Mouse (Mus musculus) liver, embryonic 11.5 days (tissue): Measurements from ENCODE around the gene Gpr37l1. TPM values are rescaled to one million over a fixed set of nuclear protein-coding genes. Genes with fewer than 3 reads are reported as not detected.
A peak's percentile ranks its signal among the peaks of the same experiment; 100 is the strongest.

ENCODE experiments used
- ATAC-seq: fragments of 200-750 bp; cut with Nextera tagmentation; replicated peaks from 2 replicates; pipeline ENCODE4 v1.8.0; 2017; ENCODE audit warnings: moderate number of reproducible peaks, mild to moderate bottlenecking, moderate TSS enrichment, moderate library complexity; ENCODE audit not compliant: low FRiP score
- DNase-seq: peaks from one replicate; pipeline ENCODE4 v3.0.0-alpha.2; 2017; ENCODE audit warnings: low spot score
- H3K27ac ChIP-seq: fragments of 300-500 bp; sonication (generic); 2 replicates; pipeline ENCODE4 v1.5.1; 2014; ENCODE audit warnings: mild to moderate bottlenecking, low read depth, low read length, control low read depth
- H3K27me3 ChIP-seq: fragments of 300-500 bp; sonication (generic); replicated peaks from 2 replicates; pipeline ENCODE4 v1.6.1; 2014; ENCODE audit warnings: low read length, mixed read lengths; ENCODE audit not compliant: control insufficient read depth, insufficient read depth
- H3K36me3 ChIP-seq: fragments of 300-500 bp; sonication (generic); 2 replicates; pipeline ENCODE4 v1.6.1; 2014; ENCODE audit warnings: mild to moderate bottlenecking, low read length, moderate library complexity, mixed read lengths; ENCODE audit not compliant: control insufficient read depth, insufficient read depth
- H3K4me1 ChIP-seq: fragments of 300-500 bp; sonication (generic); replicated peaks from 2 replicates; pipeline ENCODE4 v1.6.1; 2014; ENCODE audit warnings: low read length, mixed read lengths; ENCODE audit not compliant: control insufficient read depth, insufficient read depth
- H3K4me2 ChIP-seq: fragments of 300-500 bp; sonication (generic); 2 replicates; pipeline ENCODE4 v1.6.1; 2014; ENCODE audit warnings: mild to moderate bottlenecking, control low read depth, moderate library complexity
- H3K4me3 ChIP-seq: fragments of 300-500 bp; sonication (generic); 2 replicates; pipeline ENCODE4 v1.5.1; 2014; ENCODE audit warnings: low read depth, low read length, control low read depth
- H3K9ac ChIP-seq: fragments of 300-500 bp; sonication (generic); 2 replicates; pipeline ENCODE4 v1.6.1; 2014; ENCODE audit warnings: low read depth, low read length, control low read depth
- H3K9me3 ChIP-seq: fragments of 300-500 bp; sonication (generic); 2 replicates; pipeline ENCODE4 v1.6.1; 2016; ENCODE audit warnings: low read length, inconsistent platforms, mixed read lengths; ENCODE audit not compliant: control insufficient read depth
- WGBS: fragments of 180-500 bp; shearing (Covaris S2); extraction: QIAGEN DNeasy Blood & Tissue Kit; methylation state at CpG from one replicate; pipeline ENCODE4 v1.1.7; 2014; 5-methylcytosine and 5-hydroxymethylcytosine counted together
- polyA plus RNA-seq: library from polyadenylated mRNA; unstranded; fragments of >200 nt; fragmentation: Nextera tagmentation; extraction: Ambion mirVana; gene quantifications from 2 replicates; pipeline ENCODE4 v1.2.1, GENCODE M21; 2014

Gpr37l1 gene
- polyA plus RNA-seq, 1 experiment from 2014 or later = not detected

DNA sequence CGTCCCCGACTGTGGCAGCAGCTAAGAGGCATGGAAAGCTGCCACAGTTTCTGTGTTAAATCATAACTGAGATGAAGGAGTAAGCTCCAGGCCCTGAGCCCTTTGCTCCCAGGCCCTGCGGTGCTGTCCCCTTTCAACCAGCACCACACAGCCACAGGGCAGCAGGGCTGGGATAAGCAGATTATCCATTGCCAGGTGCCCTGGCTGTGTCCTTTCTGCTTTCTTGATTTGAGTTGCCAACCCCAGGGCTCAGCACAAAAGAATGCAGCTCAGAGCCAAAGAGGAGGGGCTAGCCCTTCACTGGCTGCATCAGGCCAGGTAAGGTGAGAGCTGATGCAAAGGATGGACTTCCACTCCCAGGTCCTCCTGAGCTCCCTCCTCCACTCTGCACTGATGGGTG lies 10.2 kb upstream of the Gpr37l1 start:
- Histone ChIP-seq H3K4me2 (no peak overlapping the region), H3K9me3 (no peaks in the 10 kb centered on the region), H3K27ac (no peak overlapping the region), H3K36me3 (no peaks in the 10 kb centered on the region), H3K4me3 (no peak overlapping the region), H3K4me1 (no peaks in the 10 kb centered on the region), H3K27me3 (no peaks in the 10 kb centered on the region), H3K9ac (no peak overlapping the region)
- DNase-seq = no peak
- no peak for ATAC-seq
- WGBS = 93% methylated on average over 3 of the region's 3 CpGs

DNA sequence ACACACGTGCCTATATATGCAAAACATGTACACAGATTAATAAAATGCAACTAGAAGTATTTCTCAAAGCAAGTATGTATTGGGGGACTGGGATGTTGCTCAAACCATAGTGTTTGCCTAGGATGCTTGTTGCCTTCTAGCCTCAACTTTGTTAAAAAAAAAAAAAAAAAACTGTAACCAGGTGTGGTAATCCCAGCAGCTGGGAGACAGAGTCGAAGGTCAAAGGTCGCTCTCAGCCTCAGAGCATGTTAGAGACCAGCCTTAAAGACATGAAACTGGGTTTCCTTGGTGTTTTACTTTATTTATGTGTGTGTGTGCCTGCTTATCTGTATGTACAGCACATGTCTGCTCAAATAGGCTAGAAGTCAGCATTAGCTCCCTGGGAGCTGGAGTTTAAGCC lies 7.7 kb upstream of the Gpr37l1 start:
- Histone ChIP-seq H3K36me3 (no peaks in the 10 kb centered on the region), H3K27me3 (no peaks in the 10 kb centered on the region), H3K4me1 (no peaks in the 10 kb centered on the region), H3K27ac (no peak overlapping the region), H3K4me3 (no peak overlapping the region), H3K9ac (no peak overlapping the region), H3K4me2 (no peak overlapping the region), H3K9me3 (no peaks in the 10 kb centered on the region)
- DNase-seq (no peak), ATAC-seq (no peak)
- 68% methylated on average over 3 of the region's 3 CpGs for WGBS

DNA sequence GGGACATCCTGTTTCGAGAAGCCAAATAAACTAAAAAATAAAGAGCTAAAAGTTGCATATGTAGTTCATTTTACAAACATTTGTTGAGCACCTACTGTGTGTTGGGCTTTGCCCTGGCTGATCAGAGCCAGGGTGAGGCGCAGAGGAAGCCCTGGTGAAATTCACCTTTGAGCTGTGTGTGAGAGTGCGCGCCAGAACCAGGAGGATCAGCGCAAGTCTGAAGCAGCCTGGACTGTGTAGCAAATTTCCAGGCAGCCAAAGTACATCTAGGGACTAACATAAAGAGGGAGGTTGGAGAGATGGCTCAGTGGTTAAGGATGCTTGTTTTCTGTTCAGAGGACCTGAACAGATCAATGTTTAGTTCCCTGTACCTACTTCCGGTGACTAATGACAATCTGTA lies 5.8 kb upstream of the Gpr37l1 start:
- no peak overlapping the region for H3K27ac ChIP-seq
- ATAC-seq = no peak
- WGBS = 89% methylated on average over 6 of the region's 6 CpGs
- H3K4me3 ChIP-seq = no peak overlapping the region
- no peaks in the 10 kb centered on the region for H3K4me1 ChIP-seq
- no peaks in the 10 kb centered on the region for H3K9me3 ChIP-seq
- no peak overlapping the region for H3K9ac ChIP-seq
- no peak overlapping the region for H3K4me2 ChIP-seq
- H3K27me3 ChIP-seq = no peaks in the 10 kb centered on the region
- H3K36me3 ChIP-seq = no peaks in the 10 kb centered on the region
- DNase-seq = no peak

DNA sequence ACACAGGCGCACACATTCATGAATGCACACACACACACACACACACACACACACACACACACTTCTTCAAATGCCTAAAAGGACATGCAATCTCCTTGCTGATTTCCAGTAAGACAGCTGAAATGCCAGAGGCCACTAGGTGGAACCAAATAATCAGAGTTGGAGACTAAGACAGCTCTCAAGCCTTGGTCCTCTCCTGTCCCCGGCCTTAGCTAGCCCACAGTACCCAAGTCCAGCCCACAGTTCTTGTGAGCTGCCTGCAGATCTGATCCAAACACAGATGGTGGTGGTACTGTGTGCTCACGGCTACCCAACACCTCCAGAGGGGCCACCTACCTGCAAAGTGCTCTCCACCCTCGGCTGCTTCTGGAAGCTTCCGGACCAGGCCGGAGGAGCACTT lies 4.5 kb upstream of the Gpr37l1 start:
- DNase-seq = peak; percentile 46
- H3K9me3 ChIP-seq = no peaks in the 10 kb centered on the region
- H3K27me3 ChIP-seq = no peaks in the 10 kb centered on the region
- H3K4me3 ChIP-seq = no peak overlapping the region
- no peak overlapping the region for H3K4me2 ChIP-seq
- 57% methylated on average over 6 of the region's 6 CpGs for WGBS
- ATAC-seq = no peak; the same call in 1 of the 2 replicates
- H3K27ac ChIP-seq = no peak overlapping the region
- no peaks in the 10 kb centered on the region for H3K36me3 ChIP-seq
- no peak overlapping the region for H3K9ac ChIP-seq
- no peaks in the 10 kb centered on the region for H3K4me1 ChIP-seq

DNA sequence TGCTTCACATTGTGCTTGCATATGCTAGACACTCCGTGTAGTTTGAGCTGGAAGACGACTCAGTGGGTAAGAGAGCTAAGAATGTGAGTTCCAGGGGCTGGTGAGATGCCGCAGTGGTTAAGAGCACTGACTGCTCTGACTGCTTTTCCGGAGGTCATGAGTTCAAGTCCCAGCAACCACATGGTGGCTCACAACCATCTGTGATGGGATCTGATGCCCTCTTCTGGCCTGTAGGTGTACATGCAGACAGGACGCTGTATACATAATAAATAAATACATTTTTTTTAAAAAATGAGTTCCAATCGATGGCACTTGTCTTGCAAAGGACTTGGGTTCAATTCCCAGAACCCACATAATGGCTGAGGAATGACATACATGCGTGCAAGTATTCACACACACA lies 3.7 kb upstream of the Gpr37l1 start:
- 76% methylated on average over 7 of the region's 7 CpGs for WGBS
- H3K9me3 ChIP-seq = no peaks in the 10 kb centered on the region
- ATAC-seq (no peak), DNase-seq (no peak)
- no peak overlapping the region for H3K27ac ChIP-seq
- H3K9ac ChIP-seq = no peak overlapping the region
- no peaks in the 10 kb centered on the region for H3K4me1 ChIP-seq
- H3K27me3 ChIP-seq = no peaks in the 10 kb centered on the region
- no peaks in the 10 kb centered on the region for H3K36me3 ChIP-seq
- no peak overlapping the region for H3K4me2 ChIP-seq
- no peak overlapping the region for H3K4me3 ChIP-seq

DNA sequence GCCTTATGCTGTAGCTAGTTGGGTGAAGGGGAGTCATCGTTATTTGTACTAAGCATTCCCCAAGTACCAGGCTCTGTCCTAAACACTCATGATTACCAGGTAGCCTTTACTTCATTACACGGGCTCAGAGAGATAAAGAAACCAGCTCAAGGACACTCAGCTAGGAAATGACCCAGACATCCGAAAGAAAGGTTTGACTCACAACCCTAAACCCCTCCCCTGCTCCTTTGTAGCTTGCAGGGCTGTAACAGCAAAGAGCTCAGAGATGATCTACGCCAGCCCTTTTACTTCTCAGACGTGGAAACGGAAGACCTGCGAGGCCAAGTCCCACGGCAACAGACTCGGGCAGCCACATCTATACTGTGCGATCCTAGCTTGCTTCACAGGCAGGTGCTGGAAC lies 2.8 kb upstream of the Gpr37l1 start:
- no peak overlapping the region for H3K4me3 ChIP-seq
- H3K4me1 ChIP-seq = no peaks in the 10 kb centered on the region
- no peaks in the 10 kb centered on the region for H3K9me3 ChIP-seq
- WGBS = 54% methylated on average over 10 of the region's 10 CpGs
- no peak overlapping the region for H3K9ac ChIP-seq
- H3K36me3 ChIP-seq = no peaks in the 10 kb centered on the region
- H3K27ac ChIP-seq = no peak overlapping the region
- DNase-seq = no peak
- ATAC-seq = no peak
- no peak overlapping the region for H3K4me2 ChIP-seq
- H3K27me3 ChIP-seq = no peaks in the 10 kb centered on the region

DNA sequence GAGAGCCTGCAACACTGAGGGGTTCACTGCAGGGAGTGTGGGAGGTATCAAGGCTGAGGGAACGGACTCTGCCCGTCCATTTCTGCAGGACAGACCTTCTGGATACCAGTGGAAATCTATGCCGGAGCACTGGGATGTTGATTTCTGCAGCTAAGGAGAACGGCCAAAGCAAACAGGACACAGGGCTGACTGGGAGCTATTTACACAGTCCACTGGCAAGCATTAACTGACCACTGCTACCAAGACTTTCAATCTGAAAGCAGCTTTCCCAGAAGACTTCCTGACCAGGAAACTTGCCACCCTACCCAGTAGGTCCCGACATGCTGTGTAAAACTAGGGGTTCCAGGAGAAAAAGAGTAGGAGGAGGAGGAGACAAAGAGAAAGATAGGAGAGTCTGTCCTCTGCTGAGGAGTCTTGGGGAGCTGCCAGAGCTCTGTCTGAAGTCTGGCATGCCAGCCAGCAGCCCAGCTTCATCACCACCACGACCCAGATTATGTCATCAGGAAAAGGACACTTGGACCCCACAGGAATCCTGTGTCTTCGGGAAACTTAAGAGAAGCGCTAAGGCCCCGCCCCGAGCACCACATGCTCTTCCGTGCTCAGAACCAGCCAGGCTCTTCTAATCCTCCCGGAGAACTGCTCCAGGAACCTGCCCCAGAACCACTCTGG lies 2.2 kb upstream of the Gpr37l1 start:
- Histone ChIP-seq H3K9me3 (no peaks in the 10 kb centered on the region), H3K27me3 (no peaks in the 10 kb centered on the region), H3K4me1 (no peaks in the 10 kb centered on the region), H3K9ac (no peak overlapping the region), H3K4me3 (no peak overlapping the region), H3K27ac (no peak overlapping the region), H3K4me2 (no peak overlapping the region), H3K36me3 (no peaks in the 10 kb centered on the region)
- WGBS = 40% methylated on average over 12 of the region's 12 CpGs
- DNase-seq (no peak), ATAC-seq (no peak)

DNA sequence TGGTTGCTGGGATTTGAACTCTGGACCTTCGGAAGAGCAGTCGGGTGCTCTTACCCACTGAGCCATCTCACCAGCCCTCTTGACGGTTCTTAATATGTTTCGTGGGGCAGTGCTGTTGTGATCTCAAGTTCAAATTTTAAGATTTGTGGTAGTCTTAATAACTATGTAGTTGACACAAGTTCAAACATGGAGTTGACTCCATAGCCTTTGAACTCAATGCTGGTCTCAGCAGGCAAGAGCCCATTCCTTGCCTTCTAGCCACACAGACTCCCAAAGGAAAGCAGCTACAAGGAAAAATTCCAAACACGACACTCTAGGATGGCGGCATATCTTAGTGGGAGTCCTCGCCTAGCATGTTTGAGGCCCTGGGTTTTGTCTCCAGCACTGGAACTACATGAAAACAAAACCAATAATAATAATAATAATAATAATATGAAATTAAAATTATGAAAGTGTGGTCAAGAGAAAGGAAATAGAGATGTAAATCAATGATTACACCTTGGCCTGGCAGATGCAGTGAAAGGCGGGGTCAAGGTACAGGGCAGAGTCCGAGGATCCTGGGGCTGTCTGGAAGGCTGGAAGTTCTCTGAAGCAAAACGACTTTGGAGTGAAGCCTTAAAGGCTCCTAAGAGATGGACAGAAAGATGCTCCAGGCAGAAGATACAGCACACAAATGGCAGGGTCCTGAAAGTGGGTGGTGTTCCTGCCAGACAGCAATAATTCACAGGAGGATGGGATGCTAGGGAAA lies 1.1 kb upstream of the Gpr37l1 start:
- H3K4me2 ChIP-seq = no peak overlapping the region
- no peak overlapping the region for H3K4me3 ChIP-seq
- 81% methylated on average over 10 of the region's 10 CpGs for WGBS
- no peaks in the 10 kb centered on the region for H3K36me3 ChIP-seq
- no peak for ATAC-seq
- no peak overlapping the region for H3K27ac ChIP-seq
- no peak overlapping the region for H3K9ac ChIP-seq
- no peak for DNase-seq
- H3K4me1 ChIP-seq = no peaks in the 10 kb centered on the region
- no peaks in the 10 kb centered on the region for H3K9me3 ChIP-seq
- H3K27me3 ChIP-seq = no peaks in the 10 kb centered on the region

DNA sequence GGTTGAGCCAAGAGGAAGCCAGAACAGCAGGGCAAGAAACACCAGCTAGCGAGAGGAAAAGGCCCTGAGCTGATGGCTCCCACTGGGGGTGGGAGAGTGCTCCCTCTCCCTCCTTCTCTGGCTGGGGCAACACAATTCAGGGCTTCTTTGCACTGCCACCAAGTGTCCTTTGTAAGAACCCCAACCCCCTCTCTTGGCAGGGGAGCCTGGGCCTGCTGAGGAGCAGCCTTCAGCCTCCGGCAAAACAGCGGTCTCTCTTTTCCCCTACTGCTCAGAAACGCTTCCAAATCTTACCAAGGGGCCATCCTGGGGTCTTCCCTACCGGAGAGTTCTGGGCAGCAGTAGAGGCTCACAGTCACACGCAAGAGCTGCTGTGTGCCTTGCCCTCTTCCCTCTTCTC lies 4.8 kb downstream of the Gpr37l1 start:
- Histone ChIP-seq H3K9ac (no peak overlapping the region), H3K9me3 (no peaks in the 10 kb centered on the region), H3K4me2 (no peak overlapping the region), H3K4me3 (no peak overlapping the region), H3K36me3 (no peaks in the 10 kb centered on the region), H3K27ac (no peak overlapping the region), H3K27me3 (no peaks in the 10 kb centered on the region), H3K4me1 (no peaks in the 10 kb centered on the region)
- WGBS = 66% methylated on average over 6 of the region's 6 CpGs
- no peak for ATAC-seq
- peak; percentile 20 for DNase-seq
